Mouse (Mus musculus): ENCODE measurements around the gene Erg. TPM values are rescaled to one million over a fixed set of nuclear protein-coding genes. Genes with fewer than 3 reads are reported as not detected.

Erg gene
- total RNA-seq, 2 experiments from 2014 or later: 15.6 to 19.5 TPM

DNA sequence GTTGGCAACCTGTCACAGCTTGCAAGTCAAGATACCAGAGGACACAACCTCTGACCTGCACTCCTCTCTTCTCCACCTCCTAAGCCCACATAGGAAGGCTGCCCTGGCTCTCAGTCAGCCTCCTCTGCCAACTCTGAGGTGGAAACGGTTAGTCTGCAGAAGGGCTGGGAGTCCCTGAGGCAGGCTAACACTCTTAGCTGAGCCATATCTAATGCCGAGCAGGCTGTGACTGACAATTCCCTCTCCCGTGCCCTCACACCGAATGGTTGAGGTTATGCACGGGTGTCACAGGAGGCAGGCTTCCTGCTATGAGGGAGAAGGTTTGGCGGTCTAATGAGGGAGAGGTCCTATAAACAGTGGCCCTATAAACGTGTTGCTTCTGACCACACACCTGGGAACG lies 232.6 kb downstream of the Erg start:
- no peak for DNase-seq

DNA sequence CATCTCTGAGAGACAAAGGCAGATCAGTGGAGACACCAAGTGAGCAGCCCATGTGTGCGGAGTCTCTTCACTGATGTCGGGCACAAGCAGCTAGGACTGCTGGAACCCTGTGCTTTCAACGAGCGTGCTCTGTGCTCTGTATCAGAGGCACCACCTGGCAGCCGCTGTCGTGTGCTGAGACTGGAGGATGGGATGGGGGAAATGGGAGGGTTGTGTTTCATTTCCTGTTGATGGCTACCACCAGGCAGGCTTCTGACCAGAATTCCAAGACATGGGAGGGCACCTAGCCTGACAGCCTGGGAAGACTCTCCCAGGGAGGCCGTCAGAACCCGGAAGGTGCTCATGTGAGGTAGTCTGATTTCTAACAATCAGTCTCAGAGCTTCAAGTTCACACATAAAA lies 234.1 kb downstream of the Erg start:
- peak in 1 of 2 experiments; percentile 16 for DNase-seq

DNA sequence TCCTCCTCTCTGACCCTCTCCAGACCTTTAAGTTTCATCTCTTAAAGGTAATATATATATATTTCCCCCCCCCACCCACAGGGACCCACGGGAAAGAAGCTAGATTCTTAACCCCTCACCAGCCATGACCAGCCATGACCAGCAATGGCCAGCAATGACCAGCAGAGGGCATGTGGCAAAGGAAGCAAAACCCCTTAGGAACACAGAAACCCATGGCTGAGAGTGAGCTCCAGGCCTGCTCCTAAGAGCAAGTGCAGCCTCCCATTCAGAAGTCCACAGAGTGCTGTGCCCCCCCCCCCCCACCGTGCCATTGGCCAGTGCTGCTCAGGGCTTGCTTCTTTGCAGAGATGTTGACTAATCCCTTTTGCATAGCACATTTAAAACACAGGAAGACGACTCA lies 235.9 kb downstream of the Erg start:
- DNase-seq: peak; percentile 61 to 67

DNA sequence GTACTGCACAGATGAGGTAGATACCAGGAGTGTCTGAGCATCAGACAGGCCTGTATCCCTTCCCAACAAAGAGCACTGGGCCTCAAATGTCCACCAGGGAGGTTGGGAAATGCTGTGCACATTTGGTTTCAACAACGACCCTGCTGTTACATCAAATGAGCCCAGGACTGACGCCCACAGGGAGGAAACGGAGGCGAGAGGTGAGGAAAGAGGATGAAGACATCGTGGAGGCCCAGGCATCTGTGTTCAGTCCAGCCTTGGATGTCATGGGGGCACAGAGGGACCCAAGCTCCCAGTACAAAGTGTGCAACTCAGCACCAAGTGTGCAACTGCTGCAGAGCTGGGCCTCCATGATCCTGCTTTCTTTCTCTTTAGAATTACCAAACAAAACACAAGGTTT lies 236.6 kb downstream of the Erg start:
- DNase-seq: no peak

DNA sequence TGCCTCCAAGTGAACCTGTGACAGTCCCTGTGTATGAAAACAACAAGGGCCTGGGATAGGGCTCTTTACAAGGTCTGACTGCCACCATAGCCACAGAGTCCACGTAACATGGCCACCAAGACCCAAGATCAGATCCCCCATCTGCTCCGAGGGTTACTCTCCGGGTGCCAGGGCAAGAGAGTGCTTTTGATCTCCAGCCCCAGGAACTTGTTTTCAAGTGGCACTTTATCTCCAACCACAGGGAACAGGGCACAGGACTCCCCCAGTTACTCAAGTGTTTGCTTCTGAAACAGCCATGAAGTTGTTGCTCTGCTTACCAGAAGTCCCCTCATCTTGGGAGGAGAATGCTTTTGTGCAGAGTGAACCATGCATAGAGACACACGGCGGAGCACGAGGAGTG lies 237.0 kb downstream of the Erg start:
- DNase-seq: no peak

DNA sequence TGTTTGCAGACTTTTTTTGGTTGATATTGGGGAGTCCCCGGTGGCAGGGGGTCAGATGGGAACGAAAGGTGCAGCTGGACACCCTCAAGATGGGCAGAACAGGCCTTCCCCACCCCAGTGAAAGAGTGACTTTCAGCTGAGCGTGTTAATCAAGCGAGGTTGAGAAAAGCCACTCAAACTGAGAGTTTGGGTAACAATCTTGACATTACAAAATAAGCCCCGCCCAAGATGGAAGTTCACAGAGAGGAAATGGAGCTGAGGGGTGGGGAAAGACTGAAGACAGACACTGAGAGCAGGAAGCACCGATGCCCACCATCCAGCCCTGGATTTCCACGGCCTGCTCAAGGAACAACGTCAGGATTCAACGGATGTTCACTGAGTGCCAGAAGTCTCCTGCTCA lies 237.8 kb downstream of the Erg start:
- DNase-seq: no peak

DNA sequence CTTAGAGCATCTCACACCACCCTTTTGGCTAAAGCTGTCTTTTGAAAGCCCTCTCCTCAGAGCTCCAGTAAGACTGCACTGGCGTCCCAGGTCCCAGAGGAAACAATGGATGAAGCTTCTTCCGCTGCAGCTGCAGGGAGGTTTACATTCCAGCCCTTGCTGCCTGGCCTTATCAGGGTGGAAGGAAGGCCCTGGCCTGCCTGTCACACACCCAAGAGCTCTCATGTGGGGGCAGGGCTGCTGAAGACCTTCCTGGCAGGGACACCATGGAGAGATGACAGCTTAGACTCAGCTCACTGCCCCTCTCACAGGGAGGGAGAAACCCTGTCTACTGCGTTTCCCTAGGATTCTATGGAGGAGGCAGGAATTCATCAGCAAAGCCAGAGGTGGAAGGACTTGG lies 239.2 kb downstream of the Erg start:
- peak; percentile 59 to 67 for DNase-seq

DNA sequence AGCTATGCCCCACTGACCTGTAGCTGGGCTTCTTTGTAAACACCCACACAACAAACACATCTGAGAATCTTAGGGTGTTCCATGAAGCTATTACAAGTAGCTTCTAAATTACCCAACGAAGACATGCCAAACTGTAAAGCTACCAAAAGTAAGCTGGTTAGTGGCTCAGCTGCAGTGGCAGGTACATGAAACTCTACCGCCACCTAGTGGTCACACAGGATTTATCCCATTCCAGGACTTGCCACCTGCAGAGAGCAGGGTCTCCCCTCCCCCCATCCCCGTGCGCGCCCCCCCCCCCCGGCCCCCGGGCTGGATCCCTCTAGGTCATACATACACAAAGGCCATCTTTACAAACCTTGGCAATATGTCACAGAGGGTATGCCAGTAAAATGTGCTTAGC lies 240.5 kb downstream of the Erg start:
- DNase-seq: peak; percentile 69 to 79

DNA sequence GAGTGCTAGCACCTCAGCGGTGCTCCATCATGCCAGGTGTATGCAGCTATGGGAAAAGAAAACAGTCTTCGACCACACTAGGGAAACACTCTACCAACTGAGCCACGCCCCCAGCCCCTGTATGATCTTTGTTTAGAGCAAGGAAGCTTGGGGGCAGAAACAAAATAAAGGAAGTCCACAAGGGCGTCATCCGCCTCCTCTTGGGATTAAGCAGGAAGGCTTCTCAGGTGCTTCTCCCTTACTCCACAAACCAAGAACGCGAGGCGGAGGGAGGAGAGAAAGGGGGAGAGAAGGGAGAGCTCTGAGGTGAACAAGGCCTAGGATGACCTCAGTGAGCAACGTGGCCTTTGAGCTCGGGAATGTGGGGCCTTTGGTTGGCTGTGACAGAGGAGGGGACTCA lies 241.4 kb downstream of the Erg start:
- no peak for DNase-seq

DNA sequence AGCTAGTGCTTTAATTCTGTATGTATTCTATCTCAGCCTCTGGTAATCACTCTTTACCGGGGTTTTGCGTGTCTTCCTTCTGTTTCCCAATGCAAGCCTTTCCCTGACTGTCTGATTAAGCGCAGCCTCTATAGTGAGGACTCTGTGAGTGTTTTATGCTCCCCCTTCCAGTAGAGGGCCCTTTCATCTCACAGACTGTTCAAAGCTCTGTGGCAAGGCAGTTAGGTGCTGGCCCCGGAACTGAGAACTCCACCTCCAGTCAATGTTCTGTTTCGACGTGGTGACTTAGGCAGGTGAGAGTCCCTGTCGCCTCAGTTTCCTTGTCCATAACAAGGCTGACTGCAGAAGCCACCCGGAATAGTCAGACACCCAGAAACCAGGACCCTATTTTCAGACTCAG lies 244.4 kb downstream of the Erg start:
- DNase-seq: no peak

DNA sequence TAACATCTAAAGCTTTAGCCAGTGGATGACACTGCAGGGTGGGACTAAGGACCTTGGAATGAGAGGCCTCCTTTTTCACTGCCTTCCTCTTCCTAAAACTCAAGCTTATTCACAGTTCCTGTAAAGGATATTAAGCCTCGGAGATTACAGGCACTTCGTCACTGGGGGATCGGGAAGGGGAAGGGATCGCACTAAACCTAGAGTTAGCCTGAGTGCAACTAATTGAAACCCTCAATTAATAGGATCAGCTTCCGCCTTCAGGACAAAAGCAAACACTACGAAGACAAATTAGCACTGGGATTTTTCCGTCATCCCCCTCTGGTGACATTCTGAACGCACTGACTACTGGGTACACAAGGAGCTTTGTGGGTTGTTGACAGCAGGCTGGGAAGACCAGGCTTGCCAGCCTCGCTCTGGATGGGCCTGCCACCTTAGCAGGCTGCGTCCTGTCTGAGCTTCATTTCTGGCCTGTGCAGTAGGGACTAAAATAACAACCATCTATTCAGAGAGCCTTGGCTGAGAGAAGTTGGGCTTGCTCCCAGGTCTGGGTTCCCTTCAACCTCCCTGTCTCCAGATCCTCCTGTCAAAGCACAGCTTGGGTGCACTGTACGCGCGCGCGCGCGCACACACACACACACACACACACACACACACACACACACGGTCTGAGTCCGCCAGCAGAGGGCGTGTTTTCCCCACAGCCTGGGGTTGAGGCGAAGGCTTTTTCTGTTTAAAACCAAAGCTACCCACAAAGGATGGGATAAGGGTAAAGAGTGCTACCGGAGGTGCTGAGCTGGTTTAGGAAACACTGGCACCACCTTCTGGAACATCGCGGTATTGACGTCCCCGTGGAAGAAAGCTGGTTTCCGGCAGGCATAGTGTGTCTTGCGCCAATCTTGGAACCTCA lies 245.3 kb downstream of the Erg start:
- peak; percentile 81 to 82 for DNase-seq

DNA sequence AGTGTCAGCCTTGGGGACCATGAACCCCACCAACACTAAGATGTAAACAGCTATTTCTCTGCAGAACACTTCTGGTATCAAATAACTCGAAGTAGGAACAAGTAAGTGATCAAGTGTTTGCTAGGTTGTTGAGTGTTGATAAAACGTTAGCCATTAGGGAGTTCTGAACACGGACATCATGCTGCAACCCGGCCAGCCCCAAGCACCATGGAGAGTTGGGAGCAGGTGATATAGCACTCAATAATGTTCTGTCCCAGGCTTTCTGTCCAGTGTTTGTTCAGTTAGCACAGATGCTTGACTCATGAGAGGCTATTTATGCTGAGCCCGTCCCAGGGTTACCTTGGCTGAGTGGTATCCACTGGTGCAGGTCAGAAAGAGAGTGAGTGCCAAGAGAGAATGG lies 254.2 kb downstream of the Erg start:
- no peak for DNase-seq

DNA sequence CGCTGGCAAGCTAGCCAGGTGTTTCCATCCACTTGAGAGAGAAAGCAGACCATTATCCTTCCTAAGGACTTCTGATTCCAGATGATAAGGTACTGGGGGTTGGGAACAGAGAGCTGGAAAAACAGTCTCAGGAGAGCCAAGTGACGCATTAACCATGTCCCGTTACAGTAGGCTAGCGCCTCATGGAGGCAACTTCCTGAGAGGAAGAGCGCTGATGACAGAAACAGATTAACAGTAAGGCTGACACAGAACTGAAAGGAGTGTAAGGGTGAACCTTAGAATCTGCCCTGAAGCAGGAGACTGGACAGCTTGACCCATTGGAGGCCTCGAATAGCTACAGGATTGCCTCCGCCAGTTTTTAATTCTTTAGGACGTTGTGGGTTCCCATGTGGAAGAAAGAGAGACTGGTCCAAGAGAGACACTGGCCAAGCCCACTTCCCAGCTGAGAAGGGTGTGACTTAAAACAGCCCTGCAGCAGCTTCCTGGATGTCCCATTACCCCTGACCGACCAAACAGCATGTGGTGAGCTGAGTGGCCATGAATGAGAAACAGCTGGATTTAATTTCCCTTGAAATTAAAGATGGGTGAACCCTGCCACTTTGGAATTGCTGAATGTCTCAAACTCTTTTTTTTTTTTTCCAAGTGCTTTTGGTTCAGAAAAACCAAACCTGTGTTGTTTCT lies 264.3 kb downstream of the Erg start:
- no peak for DNase-seq

Other genes starting within 250 kb of the Erg start
- 10 to 100 TPM; 43.1 to 57.4 TPM for gene Ets2, start 115.5 kb upstream of the Erg start, total RNA-seq (2021)

All from adrenal gland, postnatal 36 days (tissue).